Mouse (Mus musculus): ENCODE results near the gene Ikzf4.

DNA sequence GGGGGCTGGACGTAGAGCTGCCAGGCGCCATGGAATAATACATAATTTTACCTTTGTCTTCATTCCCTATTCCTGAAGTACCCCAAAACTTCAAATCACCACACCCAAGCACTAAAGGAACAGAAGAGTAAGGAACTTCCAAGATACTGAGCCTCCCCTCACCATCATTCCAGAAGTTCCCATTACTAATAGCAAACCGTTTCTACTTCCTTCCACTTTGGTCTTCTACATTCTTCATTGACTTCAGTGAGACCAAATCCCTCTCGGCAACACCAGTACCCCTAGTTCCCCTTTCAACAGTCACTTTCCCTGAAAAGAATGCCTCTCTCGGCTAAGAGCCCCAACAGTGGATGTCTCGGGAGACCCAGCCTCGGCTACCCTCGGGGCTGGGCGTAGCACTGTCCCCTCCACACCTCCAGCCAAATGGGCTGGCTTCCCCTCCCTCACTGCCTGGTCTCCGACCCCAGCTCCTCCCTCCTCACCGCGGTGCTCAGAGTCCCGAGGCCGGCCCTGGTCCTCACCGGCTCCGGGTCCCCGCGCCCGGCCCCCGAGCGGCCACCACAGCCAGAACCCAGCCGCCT is 49.7 kb upstream of the Ikzf4 start:
- TF ChIP-seq CTCF (IDR thresholded peaks at IDR 0.05; ENCODE audit: low read depth) (no peak), EP300 (IDR thresholded peaks at IDR 0.05; ENCODE audit: low read depth) (no peak)
